Mouse (Mus musculus): ENCODE measurements around the gene Fam117a. TPM values are rescaled to one million over a fixed set of nuclear protein-coding genes. Genes with fewer than 3 reads are reported as not detected.

Gene Fam117a
- total RNA-seq, 2 experiments from 2014 or later: 1.6 to 2.6 TPM

DNA sequence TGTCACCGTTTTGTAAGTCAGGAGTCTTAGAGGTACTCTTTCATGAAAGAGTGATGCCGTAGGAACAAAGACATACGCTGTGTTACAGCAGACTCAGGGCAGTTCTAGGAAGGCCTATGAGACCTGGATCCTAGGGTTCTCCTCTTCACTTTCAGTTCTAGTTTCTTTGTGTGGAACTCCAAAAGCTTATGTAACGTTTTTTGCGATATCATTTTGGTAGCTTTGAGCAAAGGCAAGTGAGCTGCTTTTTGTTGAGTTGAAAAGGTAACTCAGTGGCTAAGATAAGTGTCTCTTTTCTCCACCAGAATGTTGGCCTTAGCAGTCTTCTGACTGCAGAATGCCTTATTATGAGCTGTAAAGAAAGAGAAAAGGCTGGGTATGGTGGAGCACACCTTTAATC lies 80.5 kb downstream of the Fam117a start:
- no peak for DNase-seq (ENCODE audit: low spot score)

DNA sequence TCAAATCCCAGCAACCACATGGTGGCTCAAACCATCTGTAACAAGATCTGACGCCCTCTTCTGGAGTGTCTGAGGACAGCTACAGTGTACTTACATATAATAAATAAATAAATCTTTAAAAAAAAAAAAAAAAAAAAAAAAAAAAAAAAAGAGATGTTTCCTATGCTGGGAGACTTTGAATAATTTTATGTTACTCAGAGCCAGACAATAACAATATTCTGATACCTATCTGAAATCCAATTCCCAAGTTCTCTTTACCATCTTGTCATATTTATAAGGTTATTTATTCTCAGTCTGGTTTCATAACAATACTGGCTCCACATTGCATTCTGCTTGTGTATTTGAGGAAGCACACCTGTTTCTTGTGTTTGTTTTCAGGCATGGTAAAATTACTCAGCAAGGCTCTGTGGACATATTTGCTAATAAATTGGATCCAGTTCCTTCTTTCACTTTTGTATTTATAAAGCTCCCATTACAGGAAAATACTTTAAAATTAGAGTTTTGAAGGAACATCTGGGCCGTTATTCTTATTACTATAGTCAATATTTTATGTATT lies 84.1 kb downstream of the Fam117a start:
- DNase-seq (ENCODE audit: low spot score): no peak

DNA sequence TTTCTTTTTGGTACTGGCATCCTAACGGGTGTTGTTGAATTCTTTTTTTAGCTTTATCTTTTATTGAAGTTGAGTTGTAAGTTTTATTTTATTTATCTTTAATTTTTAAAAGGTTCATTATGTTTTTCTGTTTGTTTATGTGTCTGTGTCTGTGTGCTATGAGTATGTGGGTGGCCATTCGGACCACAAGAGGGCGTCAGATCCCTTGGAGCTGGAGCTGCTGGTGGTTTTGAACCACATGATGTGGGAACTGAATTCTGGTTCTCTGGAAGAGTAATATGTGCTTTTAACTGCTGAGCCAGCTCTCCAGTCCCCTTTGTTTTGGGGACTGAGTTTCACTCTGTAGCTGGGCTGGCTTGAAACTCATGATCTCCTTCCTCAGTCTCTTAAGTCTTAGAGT lies 86.7 kb downstream of the Fam117a start:
- DNase-seq (ENCODE audit: low spot score): no peak

DNA sequence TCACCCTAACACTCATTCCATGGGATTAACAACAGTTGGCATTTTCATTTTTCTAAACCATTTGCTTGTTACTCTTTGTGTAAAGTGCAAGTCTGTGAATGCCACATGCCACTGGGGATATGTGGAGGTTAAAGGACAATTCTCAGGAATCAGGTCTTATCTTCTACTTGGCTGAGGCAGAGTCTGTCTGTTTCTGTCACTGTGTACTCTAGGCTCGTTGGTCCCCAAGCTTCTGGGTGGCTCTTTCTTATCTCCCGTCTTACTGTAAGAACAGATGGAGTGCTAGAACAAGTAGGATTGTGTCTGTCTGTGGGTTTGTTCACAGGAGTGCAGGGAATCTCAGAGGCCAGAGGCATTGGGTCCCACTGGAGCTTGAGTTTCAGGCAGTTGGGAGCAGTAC lies 94.5 kb downstream of the Fam117a start:
- DNase-seq (ENCODE audit: low spot score): no peak

Other genes with a start within 250 kb of the Fam117a start
- gene Dlx3, start 216.9 kb upstream of the Fam117a start, total RNA-seq (2021): not detected
- not detected for gene Dlx4, start 190.8 kb upstream of the Fam117a start, total RNA-seq (2021)
- not detected for gene Tac4, start 75.5 kb upstream of the Fam117a start, total RNA-seq (2021)
- 10 to 100 TPM; 19.7 to 23.9 TPM for gene Kat7, start 26.8 kb upstream of the Fam117a start, total RNA-seq (2021)
- 10 to 100 TPM; 43.9 to 44.1 TPM for gene Slc35b1, start 47.7 kb downstream of the Fam117a start, total RNA-seq (2021)
- 100 to 1,000 TPM; 162 to 171 TPM for gene Spop, start 77.1 kb downstream of the Fam117a start, total RNA-seq (2021)
- gene Nxph3, start 177.6 kb downstream of the Fam117a start, total RNA-seq (2021): under 1 TPM; 0.27 to 0.33 TPM

Data from gastrocnemius, adult 18-20 months (tissue).